Mouse (Mus musculus): ENCODE measurements at regions not wholly inside any gene's neighbourhood (a gene's known extent, or its start where the extent isn't known, plus 50 kb on each side); places are given as distances from the start of the nearest gene placed in this dataset.

- DNase-seq (ENCODE audit: low spot score in 2 of 2), result no peak
Measured at GRCm38 (mm10) chr14:58225869-58226268, 155.5 kb downstream of the Fgf9 start.

GRCm38 (mm10) chr14:58224419-58224818, 154.1 kb downstream of the Fgf9 start:
- DNase-seq (ENCODE audit: low spot score in 2 of 2), result no peak

- DNase-seq (ENCODE audit: low spot score in 2 of 2), result no peak
Measured at GRCm38 (mm10) chr14:58208401-58208800, 138.1 kb downstream of the Fgf9 start.

- peak; percentile 34 to 70 for DNase-seq (ENCODE audit: low spot score in 2 of 2)
Measured at GRCm38 (mm10) chr14:58202607-58203295, 132.4 kb downstream of the Fgf9 start.

GRCm38 (mm10) chr14:58189948-58190347, 119.6 kb downstream of the Fgf9 start:
- DNase-seq (ENCODE audit: low spot score in 2 of 2), result no peak

- no peak for DNase-seq (ENCODE audit: low spot score in 2 of 2)
Measured at GRCm38 (mm10) chr14:58182869-58183268, 112.5 kb downstream of the Fgf9 start.

- DNase-seq (ENCODE audit: low spot score in 2 of 2), result no peak
Measured at GRCm38 (mm10) chr14:58180724-58181123, 110.4 kb downstream of the Fgf9 start.

GRCm38 (mm10) chr14:58175651-58176363, 105.5 kb downstream of the Fgf9 start:
- DNase-seq (ENCODE audit: low spot score in 2 of 2), result no peak

GRCm38 (mm10) chr14:58174512-58174911, 104.2 kb downstream of the Fgf9 start:
- no peak for DNase-seq (ENCODE audit: low spot score in 2 of 2)

GRCm38 (mm10) chr14:58168920-58169319, 98.6 kb downstream of the Fgf9 start:
- DNase-seq (ENCODE audit: low spot score in 2 of 2), result no peak
